Mouse (Mus musculus): ENCODE measurements around the gene Eif3d. TPM values are rescaled to one million over a fixed set of nuclear protein-coding genes. Genes with fewer than 3 reads are reported as not detected.

Eif3d gene
- polyA plus RNA-seq, 1 experiment from 2014 or later, result 166 TPM

GRCm38 (mm10) chr15:77981181-77981680 is 10.6 kb upstream of the Eif3d start:
- 86% methylated on average over 5 of the region's 5 CpGs for WGBS
- Histone ChIP-seq H3K36me3 (ENCODE audit: control insufficient read depth, insufficient read depth, low read length) (no peaks in the 10 kb centered on the region), H3K9me3 (replicated peaks; ENCODE audit: control insufficient read depth, low read length, poor library complexity, severe bottlenecking) (no peaks in the 10 kb centered on the region), H3K4me3 (ENCODE audit: low read depth, low read length) (no peak overlapping the region), H3K4me1 (ENCODE audit: control insufficient read depth, insufficient read depth, low read length) (peaks cover 3% of the 10 kb centered on the region; the same call in 1 of the 2 replicates), H3K27me3 (ENCODE audit: control insufficient read depth, insufficient read depth, low read depth, low read length) (peaks cover 3% of the 10 kb centered on the region; the same call in 1 of the 2 replicates), H3K4me2 (ENCODE audit: low read length) (no peak overlapping the region), H3K27ac (ENCODE audit: low read length) (no peak overlapping the region), H3K9ac (ENCODE audit: low read depth, low read length) (no peak overlapping the region)
- ATAC-seq, result no peak

DNA sequence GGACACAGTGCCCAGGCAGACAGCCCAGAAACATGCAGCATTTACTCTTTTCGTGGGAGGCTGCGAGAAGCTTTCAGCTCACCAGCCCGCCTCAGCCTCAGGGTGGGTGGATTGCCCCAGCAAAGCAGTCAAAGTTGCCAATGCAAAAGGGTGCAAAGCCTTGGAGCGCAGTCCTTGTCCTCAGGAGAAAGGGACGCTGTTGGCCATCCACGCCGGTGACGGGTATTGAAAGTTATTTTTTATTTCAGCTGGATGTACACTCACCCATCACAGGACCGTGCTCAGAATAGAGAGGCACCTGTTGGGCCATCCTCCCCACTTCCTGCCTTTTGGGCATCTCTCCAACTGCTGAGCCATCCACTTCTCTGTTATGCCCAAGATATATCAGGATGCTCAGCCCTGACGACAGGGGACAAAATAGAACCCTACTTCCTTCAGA is 8.8 kb upstream of the Eif3d start:
- H3K27me3 ChIP-seq (ENCODE audit: control insufficient read depth, insufficient read depth, low read depth, low read length), result peaks cover 3% of the 10 kb centered on the region; the same call in 1 of the 2 replicates
- no peak for ATAC-seq
- H3K4me1 ChIP-seq (ENCODE audit: control insufficient read depth, insufficient read depth, low read length), result peaks cover 3% of the 10 kb centered on the region; the same call in 1 of the 2 replicates
- H3K4me3 ChIP-seq (ENCODE audit: low read depth, low read length), result no peak overlapping the region
- no peaks in the 10 kb centered on the region for H3K9me3 ChIP-seq (replicated peaks; ENCODE audit: control insufficient read depth, low read length, poor library complexity, severe bottlenecking)
- no peak overlapping the region for H3K4me2 ChIP-seq (ENCODE audit: low read length)
- 84% methylated on average over 10 of the region's 10 CpGs for WGBS
- no peaks in the 10 kb centered on the region for H3K36me3 ChIP-seq (ENCODE audit: control insufficient read depth, insufficient read depth, low read length)
- H3K9ac ChIP-seq (ENCODE audit: low read depth, low read length), result no peak overlapping the region
- no peak overlapping the region for H3K27ac ChIP-seq (ENCODE audit: low read length)

- WGBS, result 55% methylated on average over 3 of the region's 3 CpGs
- no peak for ATAC-seq
Observed at GRCm38 (mm10) chr15:77977663-77978062, 7.0 kb upstream of the Eif3d start.

DNA sequence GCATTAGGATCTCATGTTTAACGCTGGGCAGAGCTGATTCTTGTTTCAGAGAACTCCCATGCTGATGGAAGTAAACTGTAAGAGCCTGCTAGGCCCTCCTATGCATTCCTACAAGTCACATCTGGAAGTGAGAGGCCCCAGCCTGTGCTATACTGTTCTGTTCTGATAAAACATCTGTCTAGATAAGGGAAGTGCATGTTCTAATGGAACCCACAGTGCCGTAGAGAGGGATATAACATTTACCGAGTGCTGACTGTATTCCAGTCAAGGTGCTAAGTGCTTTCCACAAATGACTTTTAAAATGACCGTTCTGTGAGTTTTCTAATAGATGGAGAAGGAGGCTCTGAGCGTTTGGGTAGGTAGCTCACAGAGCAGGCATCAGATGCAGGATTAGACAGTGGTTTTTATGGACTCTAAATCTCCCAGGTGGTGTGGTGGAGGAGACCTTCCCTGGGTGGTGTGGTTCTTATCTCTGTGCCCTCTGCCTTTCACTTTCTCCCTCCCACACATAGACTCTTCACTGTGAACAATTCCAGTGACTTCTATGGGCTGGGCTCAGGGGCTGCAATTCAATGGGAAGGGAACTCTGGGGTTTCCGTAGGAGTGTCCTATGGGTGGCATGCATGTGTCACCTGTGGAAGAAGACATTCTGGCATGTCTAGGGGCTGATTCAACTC is 3.7 kb upstream of the Eif3d start:
- Histone ChIP-seq H3K4me2 (ENCODE audit: low read length) (no peak overlapping the region), H3K4me3 (ENCODE audit: low read depth, low read length) (no peak overlapping the region), H3K27me3 (ENCODE audit: control insufficient read depth, insufficient read depth, low read depth, low read length) (peaks cover under 1% of the 10 kb centered on the region; the same call in 1 of the 2 replicates), H3K9me3 (replicated peaks; ENCODE audit: control insufficient read depth, low read length, poor library complexity, severe bottlenecking) (no peaks in the 10 kb centered on the region), H3K4me1 (ENCODE audit: control insufficient read depth, insufficient read depth, low read length) (peaks cover 11% of the 10 kb centered on the region), H3K27ac (ENCODE audit: low read length) (no peak overlapping the region), H3K36me3 (ENCODE audit: control insufficient read depth, insufficient read depth, low read length) (no peaks in the 10 kb centered on the region), H3K9ac (ENCODE audit: low read depth, low read length) (no peak overlapping the region)
- 74% methylated on average over 6 of the region's 6 CpGs for WGBS
- ATAC-seq, result no peak

More at GRCm38 (mm10) chr15:77977663-77978062, 7.0 kb upstream of the Eif3d start:
- Histone ChIP-seq H3K36me3 (ENCODE audit: control insufficient read depth, insufficient read depth, low read length) (no peaks in the 10 kb centered on the region), H3K27me3 (ENCODE audit: control insufficient read depth, insufficient read depth, low read depth, low read length) (peaks cover 3% of the 10 kb centered on the region; the same call in 1 of the 2 replicates), H3K27ac (ENCODE audit: low read length) (no peak overlapping the region), H3K9ac (ENCODE audit: low read depth, low read length) (no peak overlapping the region), H3K4me2 (ENCODE audit: low read length) (no peak overlapping the region), H3K4me1 (ENCODE audit: control insufficient read depth, insufficient read depth, low read length) (peaks cover 3% of the 10 kb centered on the region; the same call in 1 of the 2 replicates), H3K9me3 (replicated peaks; ENCODE audit: control insufficient read depth, low read length, poor library complexity, severe bottlenecking) (no peaks in the 10 kb centered on the region), H3K4me3 (ENCODE audit: low read depth, low read length) (no peak overlapping the region)

- Histone ChIP-seq H3K27ac (ENCODE audit: low read length) (peak overlapping the region; percentile 98), H3K9me3 (replicated peaks; ENCODE audit: control insufficient read depth, low read length, poor library complexity, severe bottlenecking) (no peaks in the 10 kb centered on the region), H3K4me1 (ENCODE audit: control insufficient read depth, insufficient read depth, low read length) (peaks cover 16% of the 10 kb centered on the region), H3K36me3 (ENCODE audit: control insufficient read depth, insufficient read depth, low read length) (peaks cover 31% of the 10 kb centered on the region), H3K9ac (ENCODE audit: low read depth, low read length) (peak overlapping the region; percentile 97), H3K4me3 (ENCODE audit: low read depth, low read length) (peak overlapping the region; percentile 95), H3K27me3 (ENCODE audit: control insufficient read depth, insufficient read depth, low read depth, low read length) (no peaks in the 10 kb centered on the region), H3K4me2 (ENCODE audit: low read length) (peak overlapping the region; percentile 99)
- 2% methylated on average over 15 of the region's 15 CpGs for WGBS
- ATAC-seq, result peak; percentile 19
Observed at GRCm38 (mm10) chr15:77969940-77970469, 608 bp downstream of the Eif3d start.

DNA sequence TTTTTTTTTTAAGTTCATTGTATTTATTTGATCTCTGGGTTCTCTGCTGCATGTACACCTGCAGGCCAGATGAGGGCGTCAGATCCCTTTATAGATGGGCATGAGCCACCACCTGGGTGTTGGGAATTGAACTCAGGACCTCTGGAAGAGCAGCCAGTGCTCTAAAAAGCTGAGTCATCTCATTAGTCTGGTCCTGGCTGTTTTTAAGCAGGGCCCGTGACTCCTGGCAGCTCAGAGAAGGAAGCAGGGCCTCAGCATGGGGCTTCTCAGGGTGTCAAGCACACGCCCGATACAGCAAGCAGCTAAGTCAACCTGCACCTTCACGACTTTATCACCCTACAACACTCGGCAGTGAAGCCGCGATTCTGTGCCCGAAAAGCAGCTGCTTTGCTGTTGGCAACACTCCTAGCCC is 5.5 kb downstream of the Eif3d start:
- Histone ChIP-seq H3K4me3 (ENCODE audit: low read depth, low read length) (no peak overlapping the region), H3K4me2 (ENCODE audit: low read length) (no peak overlapping the region)
- WGBS, result 86% methylated on average over 9 of the region's 9 CpGs

DNA sequence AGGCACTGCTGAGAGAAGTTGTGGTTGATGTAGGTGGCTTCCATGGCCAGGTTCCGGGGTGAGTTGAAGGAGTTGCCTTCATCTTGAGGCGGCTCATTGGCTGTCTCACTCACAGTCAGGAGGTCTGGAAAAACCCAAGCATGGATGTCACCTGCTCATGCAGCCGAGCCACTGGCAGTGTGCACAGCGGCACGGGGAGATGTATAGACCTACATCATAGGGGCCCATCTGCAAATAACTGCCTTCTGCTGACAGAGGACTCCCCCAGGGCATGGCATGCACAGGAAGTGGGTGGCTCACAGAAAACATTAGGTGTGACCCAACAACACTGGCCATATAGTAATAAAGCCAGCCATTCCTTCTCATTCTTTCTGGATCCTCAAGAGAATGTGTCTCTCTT is 8.2 kb downstream of the Eif3d start:
- no peak for ATAC-seq
- Histone ChIP-seq H3K9ac (ENCODE audit: low read depth, low read length) (no peak overlapping the region), H3K4me2 (ENCODE audit: low read length) (no peak overlapping the region), H3K27me3 (ENCODE audit: control insufficient read depth, insufficient read depth, low read depth, low read length) (no peaks in the 10 kb centered on the region), H3K9me3 (replicated peaks; ENCODE audit: control insufficient read depth, low read length, poor library complexity, severe bottlenecking) (no peaks in the 10 kb centered on the region), H3K4me1 (ENCODE audit: control insufficient read depth, insufficient read depth, low read length) (no peaks in the 10 kb centered on the region), H3K4me3 (ENCODE audit: low read depth, low read length) (no peak overlapping the region), H3K36me3 (ENCODE audit: control insufficient read depth, insufficient read depth, low read length) (peaks cover 82% of the 10 kb centered on the region), H3K27ac (ENCODE audit: low read length) (no peak overlapping the region)
- 95% methylated on average over 5 of the region's 5 CpGs for WGBS

More for the DNA sequence above, 5.5 kb downstream of the Eif3d start:
- Histone ChIP-seq H3K36me3 (ENCODE audit: control insufficient read depth, insufficient read depth, low read length) (peaks cover 75% of the 10 kb centered on the region), H3K9me3 (replicated peaks; ENCODE audit: control insufficient read depth, low read length, poor library complexity, severe bottlenecking) (no peaks in the 10 kb centered on the region), H3K4me1 (ENCODE audit: control insufficient read depth, insufficient read depth, low read length) (peaks cover 13% of the 10 kb centered on the region), H3K9ac (ENCODE audit: low read depth, low read length) (no peak overlapping the region), H3K27me3 (ENCODE audit: control insufficient read depth, insufficient read depth, low read depth, low read length) (no peaks in the 10 kb centered on the region), H3K27ac (ENCODE audit: low read length) (no peak overlapping the region)
- no peak for ATAC-seq

DNA sequence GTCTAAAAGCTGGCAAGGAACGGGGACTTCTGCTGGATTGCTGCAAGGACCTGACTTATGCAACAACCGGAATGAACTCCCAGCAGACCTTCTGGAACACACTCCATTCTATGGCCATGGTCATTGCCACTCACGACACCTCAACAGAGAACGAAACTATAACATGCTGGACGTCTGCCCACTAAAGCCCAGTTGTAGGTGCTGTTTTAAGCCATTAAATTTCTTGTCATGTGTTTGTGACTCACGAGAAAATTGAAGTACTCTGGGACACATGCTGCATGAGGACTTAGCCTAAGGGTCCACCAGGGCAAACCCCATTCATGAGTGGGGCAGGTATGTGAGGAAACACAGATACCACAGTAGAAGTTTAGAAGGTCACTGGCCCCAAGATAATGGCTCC is 9.9 kb downstream of the Eif3d start:
- no peak for ATAC-seq
- H3K27me3 ChIP-seq (ENCODE audit: control insufficient read depth, insufficient read depth, low read depth, low read length), result no peaks in the 10 kb centered on the region
- H3K27ac ChIP-seq (ENCODE audit: low read length), result no peak overlapping the region
- 94% methylated on average over 6 of the region's 6 CpGs for WGBS
- H3K4me1 ChIP-seq (ENCODE audit: control insufficient read depth, insufficient read depth, low read length), result peaks cover 8% of the 10 kb centered on the region
- H3K9me3 ChIP-seq (replicated peaks; ENCODE audit: control insufficient read depth, low read length, poor library complexity, severe bottlenecking), result no peaks in the 10 kb centered on the region
- no peak overlapping the region for H3K9ac ChIP-seq (ENCODE audit: low read depth, low read length)
- no peak overlapping the region for H3K4me2 ChIP-seq (ENCODE audit: low read length)
- no peak overlapping the region for H3K4me3 ChIP-seq (ENCODE audit: low read depth, low read length)
- peaks cover 65% of the 10 kb centered on the region for H3K36me3 ChIP-seq (ENCODE audit: control insufficient read depth, insufficient read depth, low read length)

GRCm38 (mm10) chr15:77958071-77958470 is 12.5 kb downstream of the Eif3d start:
- peaks cover 28% of the 10 kb centered on the region for H3K4me1 ChIP-seq (ENCODE audit: control insufficient read depth, insufficient read depth, low read length)
- no peak overlapping the region for H3K4me3 ChIP-seq (ENCODE audit: low read depth, low read length)
- ATAC-seq, result no peak
- H3K27ac ChIP-seq (ENCODE audit: low read length), result no peak overlapping the region
- H3K4me2 ChIP-seq (ENCODE audit: low read length), result no peak overlapping the region
- no peak overlapping the region for H3K9ac ChIP-seq (ENCODE audit: low read depth, low read length)
- H3K9me3 ChIP-seq (replicated peaks; ENCODE audit: control insufficient read depth, low read length, poor library complexity, severe bottlenecking), result no peaks in the 10 kb centered on the region
- 66% methylated on average over 3 of the region's 3 CpGs for WGBS
- H3K36me3 ChIP-seq (ENCODE audit: control insufficient read depth, insufficient read depth, low read length), result peaks cover 38% of the 10 kb centered on the region
- no peaks in the 10 kb centered on the region for H3K27me3 ChIP-seq (ENCODE audit: control insufficient read depth, insufficient read depth, low read depth, low read length)
